Mouse (Mus musculus): Measurements from ENCODE around the gene Acvr1b.

Gene Acvr1b

GRCm38 (mm10) chr15:101175131-101175460 is 1.2 kb downstream of the Acvr1b start:
- DNase-seq (ENCODE audit: low spot score), result no peak

GRCm38 (mm10) chr15:101175613-101176283 is 1.9 kb downstream of the Acvr1b start:
- DNase-seq (ENCODE audit: low spot score), result peak; percentile 50

GRCm38 (mm10) chr15:101176284-101176680 is 2.4 kb downstream of the Acvr1b start:
- no peak for DNase-seq (ENCODE audit: low spot score)

GRCm38 (mm10) chr15:101176795-101177691 is 3.2 kb downstream of the Acvr1b start:
- DNase-seq (ENCODE audit: low spot score), result no peak

- no peak for DNase-seq (ENCODE audit: low spot score)
These were observed 6.7 kb downstream of the Acvr1b start for GRCm38 (mm10) chr15:101180363-101181105.

GRCm38 (mm10) chr15:101181106-101181466 is 7.2 kb downstream of the Acvr1b start:
- no peak for DNase-seq (ENCODE audit: low spot score)

GRCm38 (mm10) chr15:101181500-101181899 is 7.6 kb downstream of the Acvr1b start:
- DNase-seq (ENCODE audit: low spot score), result no peak

GRCm38 (mm10) chr15:101182676-101183075 is 8.8 kb downstream of the Acvr1b start:
- DNase-seq (ENCODE audit: low spot score), result no peak

- no peak for DNase-seq (ENCODE audit: low spot score)
These were observed 10.4 kb downstream of the Acvr1b start for GRCm38 (mm10) chr15:101184300-101184699.

- DNase-seq (ENCODE audit: low spot score), result no peak
These were observed 11.7 kb downstream of the Acvr1b start for GRCm38 (mm10) chr15:101185549-101185948.

GRCm38 (mm10) chr15:101187907-101188306 is 14.0 kb downstream of the Acvr1b start:
- no peak for DNase-seq (ENCODE audit: low spot score)

- DNase-seq (ENCODE audit: low spot score), result no peak
These were observed 16.3 kb downstream of the Acvr1b start for GRCm38 (mm10) chr15:101189981-101190761.

GRCm38 (mm10) chr15:101190762-101191150 is 16.9 kb downstream of the Acvr1b start:
- DNase-seq (ENCODE audit: low spot score), result no peak

GRCm38 (mm10) chr15:101191459-101192259 is 17.8 kb downstream of the Acvr1b start:
- peak; percentile 57 for DNase-seq (ENCODE audit: low spot score)

GRCm38 (mm10) chr15:101192260-101192640 is 18.4 kb downstream of the Acvr1b start:
- DNase-seq (ENCODE audit: low spot score), result no peak

GRCm38 (mm10) chr15:101192651-101193050 is 18.8 kb downstream of the Acvr1b start:
- DNase-seq (ENCODE audit: low spot score), result no peak

- DNase-seq (ENCODE audit: low spot score), result no peak
These were observed 20.1 kb downstream of the Acvr1b start for GRCm38 (mm10) chr15:101193971-101194370.

- no peak for DNase-seq (ENCODE audit: low spot score)
These were observed 21.3 kb downstream of the Acvr1b start for GRCm38 (mm10) chr15:101194951-101195823.

GRCm38 (mm10) chr15:101196079-101196795 is 22.4 kb downstream of the Acvr1b start:
- DNase-seq (ENCODE audit: low spot score), result no peak

All from embryo, embryonic 10.5 days (tissue).